Mouse (Mus musculus) lung, embryonic 14.5 days (tissue): ENCODE data around the gene Ier2. TPM values are rescaled to one million over a fixed set of nuclear protein-coding genes. Genes with fewer than 3 reads are reported as not detected.

Experiments used
- ATAC-seq: fragments of 200-750 bp; cut with Nextera tagmentation; 2 replicates; pipeline ENCODE4 v1.8.0; 2017; ENCODE audit warnings: mild to moderate bottlenecking, moderate TSS enrichment, moderate library complexity; ENCODE audit not compliant: insufficient read depth
- DNase-seq: peaks from one replicate; pipeline ENCODE4 v3.0.0-alpha.2; 2015
- H3K27ac ChIP-seq: fragments of 300-500 bp; sonication (generic); 2 replicates; pipeline ENCODE4 v1.5.1; 2014; ENCODE audit warnings: low read depth, mild to moderate bottlenecking, moderate library complexity
- H3K27me3 ChIP-seq: fragments of 300-500 bp; sonication (generic); 2 replicates; pipeline ENCODE4 v1.6.1; 2014; ENCODE audit warnings: low read length, control low read depth; ENCODE audit not compliant: insufficient read depth
- H3K36me3 ChIP-seq: fragments of 300-500 bp; sonication (generic); 2 replicates; pipeline ENCODE4 v1.6.1; 2014; ENCODE audit warnings: control low read depth; ENCODE audit not compliant: insufficient read depth
- H3K4me1 ChIP-seq: fragments of 300-500 bp; sonication (generic); 2 replicates; pipeline ENCODE4 v1.6.1; 2014; ENCODE audit warnings: antibody characterized with exemption, control low read depth; ENCODE audit not compliant: insufficient read depth
- H3K4me2 ChIP-seq: fragments of 300-500 bp; sonication (generic); 2 replicates; pipeline ENCODE4 v1.6.1; 2014; ENCODE audit warnings: mild to moderate bottlenecking
- H3K4me3 ChIP-seq: fragments of 300-500 bp; sonication (generic); 2 replicates; pipeline ENCODE4 v1.5.1; 2014; ENCODE audit warnings: low read depth, low read length
- H3K9ac ChIP-seq: fragments of 300-500 bp; sonication (generic); 2 replicates; pipeline ENCODE4 v1.6.1; 2014
- H3K9me3 ChIP-seq: fragments of 300-500 bp; sonication (generic); 2 replicates; pipeline ENCODE4 v1.6.1; 2016; ENCODE audit warnings: low read depth, low read length, control low read depth
- CTCF ChIP-seq: IDR thresholded peaks from 2 replicates; pipeline ENCODE4 v1.5.1; 2016; ENCODE audit warnings: antibody characterized with exemption, low read depth
- WGBS: fragments of 180-500 bp; shearing (Covaris S2); extraction: QIAGEN DNeasy Blood & Tissue Kit; methylation state at CpG from one replicate; pipeline ENCODE4 v1.1.7; 2014; 5-methylcytosine and 5-hydroxymethylcytosine counted together
- polyA plus RNA-seq: library from polyadenylated mRNA; unstranded; fragments of >200 nt; fragmentation: Nextera tagmentation; extraction: Ambion mirVana; gene quantifications from 2 replicates; pipeline ENCODE4 v1.2.1, GENCODE M21; 2014

Ier2 gene
- polyA plus RNA-seq: 81.7 and 83.8 TPM in 2 replicates

DNA sequence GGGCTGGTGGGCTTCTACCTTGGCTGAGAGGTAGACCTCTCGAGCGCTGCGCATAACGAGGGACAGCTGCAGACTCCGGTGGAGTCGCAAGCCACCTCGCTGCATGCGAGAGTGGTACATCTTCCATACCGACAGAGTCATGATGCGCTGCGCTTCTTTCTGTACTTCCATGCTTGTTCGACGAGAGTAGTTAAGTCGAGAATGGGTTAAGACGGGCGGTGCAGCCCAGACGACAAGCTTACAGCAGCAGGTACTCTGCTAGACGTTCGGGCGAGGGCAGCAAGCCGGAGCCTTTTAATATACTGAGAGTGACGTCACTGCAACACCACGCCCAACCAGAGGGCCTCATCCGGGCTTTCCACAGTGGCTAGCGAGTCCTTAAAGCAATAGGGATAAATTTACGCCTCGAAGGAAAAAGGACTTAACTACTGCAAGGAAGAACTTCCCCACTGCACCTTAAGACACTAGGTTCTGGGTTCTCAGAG is at the start of gene Ier2:
Gene Ier2, minus strand, starts transcription at position 272 of the 485 bp plus-strand sequence.
- Histone ChIP-seq H3K4me2 (peak within 1 kb of the TSS; percentile 89), H3K4me1 (peaks cover 19% of the 10 kb centered on the region), H3K27ac (peak within 1 kb of the TSS; percentile 97), H3K9ac (peak within 1 kb of the TSS; percentile 93), H3K9me3 (no peaks in the 10 kb centered on the region), H3K36me3 (no peaks in the 10 kb centered on the region), H3K27me3 (no peaks in the 10 kb centered on the region), H3K4me3 (peak within 1 kb of the TSS; percentile 86)
- WGBS: under 1% methylated on average over 27 of the region's 27 CpGs
- peak; percentile 99 for DNase-seq
- ATAC-seq: peak; percentile 67
- TF ChIP-seq CTCF: no peak

DNA sequence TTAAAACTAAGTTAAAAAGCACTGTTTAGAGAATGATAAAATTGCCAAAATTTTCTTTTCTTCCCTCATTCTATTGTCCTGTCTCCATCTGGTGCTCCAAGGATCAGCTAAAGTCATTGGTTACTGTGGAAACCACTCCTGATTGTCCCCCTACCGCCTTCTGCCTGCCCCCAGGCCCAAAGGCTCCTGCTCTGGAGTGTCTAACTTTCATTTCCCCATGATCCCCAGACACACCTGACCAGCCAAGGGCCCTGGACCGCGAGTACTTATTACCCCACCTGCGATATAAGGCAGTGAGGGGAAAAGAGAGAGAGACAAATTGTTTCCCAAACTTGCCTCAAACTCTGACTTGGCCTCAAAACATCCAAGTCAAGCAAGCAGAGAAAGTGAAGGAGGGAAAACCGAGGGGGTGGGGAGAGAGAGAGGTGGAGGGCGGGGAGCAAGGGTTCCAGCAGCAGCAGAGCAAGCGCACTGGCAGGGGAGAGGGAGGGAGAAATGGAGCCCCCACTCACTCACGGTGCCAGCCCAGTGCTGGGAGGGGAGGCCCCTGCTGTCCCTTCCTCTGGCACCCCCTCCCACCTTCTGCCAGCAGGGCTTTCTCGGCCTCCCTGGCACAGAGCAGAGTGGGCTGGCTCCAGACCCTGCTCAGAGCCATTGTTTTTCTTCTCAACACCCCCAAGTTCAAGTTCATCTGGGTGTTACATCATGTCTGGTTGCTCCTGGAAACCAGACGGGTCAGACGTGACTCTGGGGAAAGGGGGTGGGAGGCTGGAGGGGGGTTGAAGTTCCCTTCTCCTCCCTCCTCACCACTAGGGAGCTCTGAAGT is 49.5 kb upstream of the Ier2 start:
- ATAC-seq (peak; percentile 91), DNase-seq (peak; percentile 92)
- Histone ChIP-seq H3K4me3 (no peak overlapping the region), H3K4me1 (peaks cover 47% of the 10 kb centered on the region), H3K9me3 (no peaks in the 10 kb centered on the region), H3K27ac (peak overlapping the region; percentile 95), H3K36me3 (peaks cover 46% of the 10 kb centered on the region), H3K4me2 (peak overlapping the region; percentile 52), H3K27me3 (peaks cover 17% of the 10 kb centered on the region), H3K9ac (peak overlapping the region; percentile 41)
- TF ChIP-seq CTCF: peak; percentile 49
- WGBS: 13% methylated on average over 10 of the region's 11 CpGs

DNA sequence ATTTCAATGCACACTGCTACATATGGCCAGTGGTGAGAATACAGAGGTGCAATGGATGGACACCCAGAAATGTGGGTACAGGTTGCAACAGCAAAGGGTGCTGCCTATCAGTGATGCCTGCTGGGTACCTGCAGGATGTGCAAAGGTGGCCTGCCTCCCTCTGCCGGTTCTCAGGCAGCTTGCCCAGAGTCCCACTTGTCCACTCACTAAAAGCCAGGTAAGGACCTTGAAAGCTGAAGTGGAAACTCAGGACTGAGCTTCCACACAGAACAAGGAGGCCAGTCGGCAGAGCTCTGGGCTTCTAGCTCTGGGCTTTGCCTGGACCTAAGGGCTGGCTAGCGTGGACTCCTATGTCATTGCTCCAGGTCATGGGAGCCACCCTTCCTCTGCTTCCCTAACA is 48.7 kb upstream of the Ier2 start:
- ATAC-seq (no peak), DNase-seq (no peak)
- WGBS: 33% methylated on average over 3 of the region's 3 CpGs
- no peak overlapping the region for H3K4me3 ChIP-seq
- H3K9ac ChIP-seq: peak overlapping the region; percentile 41; the same call in 1 of the 2 replicates
- H3K4me2 ChIP-seq: peak overlapping the region; percentile 52; the same call in 1 of the 2 replicates
- H3K4me1 ChIP-seq: peaks cover 53% of the 10 kb centered on the region
- peak; percentile 20 for TF ChIP-seq CTCF
- peaks cover 45% of the 10 kb centered on the region for H3K36me3 ChIP-seq
- no peaks in the 10 kb centered on the region for H3K9me3 ChIP-seq
- H3K27ac ChIP-seq: peak overlapping the region; percentile 95
- peaks cover 25% of the 10 kb centered on the region for H3K27me3 ChIP-seq

DNA sequence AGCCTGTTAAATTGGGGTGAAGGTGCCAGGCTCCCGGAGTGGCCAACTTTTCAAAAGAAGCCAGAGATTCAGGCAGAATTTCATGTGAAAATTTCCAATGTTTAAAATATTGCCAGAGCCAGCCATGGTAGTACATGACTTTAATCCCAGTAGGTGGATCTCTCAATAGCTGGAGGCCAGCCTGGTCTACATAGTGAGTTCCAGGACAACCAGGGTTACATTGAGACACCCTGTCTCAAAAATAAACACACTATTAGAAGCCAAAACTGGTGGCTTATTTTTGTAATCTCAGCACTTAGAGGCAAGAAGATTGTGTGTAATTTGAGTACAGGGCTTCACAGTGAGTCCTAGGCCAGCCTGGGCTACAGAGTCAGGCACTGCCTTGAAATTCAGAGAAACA is 47.3 kb upstream of the Ier2 start:
- H3K4me2 ChIP-seq: no peak overlapping the region
- WGBS: 92% methylated on average over 1 of the region's 1 CpGs
- peaks cover 38% of the 10 kb centered on the region for H3K36me3 ChIP-seq
- peaks cover 31% of the 10 kb centered on the region for H3K27me3 ChIP-seq
- ATAC-seq (no peak), DNase-seq (no peak)
- H3K27ac ChIP-seq: no peak overlapping the region
- H3K4me1 ChIP-seq: peaks cover 57% of the 10 kb centered on the region
- H3K9ac ChIP-seq: no peak overlapping the region
- no peak overlapping the region for H3K4me3 ChIP-seq
- no peaks in the 10 kb centered on the region for H3K9me3 ChIP-seq
- TF ChIP-seq CTCF: no peak

DNA sequence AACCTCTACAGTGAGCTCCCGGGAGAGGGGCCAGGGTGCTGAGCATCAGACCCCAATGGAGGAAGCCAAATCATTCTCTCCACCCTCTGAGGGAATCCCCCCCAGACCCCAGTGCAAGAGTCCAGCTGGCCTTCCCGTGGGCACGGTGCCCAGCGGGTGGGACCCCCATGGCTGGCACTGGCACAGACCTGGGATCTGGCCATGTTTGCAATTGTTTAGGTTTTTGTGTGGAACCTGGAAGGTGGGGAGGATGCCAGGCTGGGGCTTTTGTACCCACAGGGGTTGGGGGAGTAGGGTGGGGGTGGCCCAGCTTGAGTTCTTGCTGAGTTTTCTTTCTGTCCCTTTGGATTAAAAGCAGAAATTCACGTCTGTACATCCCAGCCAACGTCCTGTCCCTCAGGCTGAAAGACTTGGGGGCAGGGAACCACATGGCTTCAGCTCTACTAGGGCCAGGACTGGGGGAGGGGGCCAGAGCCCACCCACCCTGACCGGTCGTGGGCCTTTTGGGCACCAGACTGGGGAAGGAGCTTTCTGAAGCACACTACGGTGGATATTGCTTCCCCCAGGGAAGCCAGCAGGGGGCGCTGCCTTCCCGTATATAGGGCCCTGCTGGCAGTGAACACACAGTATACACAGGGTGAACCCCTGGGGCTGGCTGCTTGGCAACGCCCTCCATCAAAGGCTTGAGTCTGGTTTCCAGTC is 46.3 kb upstream of the Ier2 start:
- H3K27me3 ChIP-seq: peaks cover 41% of the 10 kb centered on the region
- ATAC-seq: peak; percentile 48
- H3K4me2 ChIP-seq: peak overlapping the region; percentile 23; the same call in 1 of the 2 replicates
- H3K27ac ChIP-seq: peak overlapping the region; percentile 36; the same call in 1 of the 2 replicates
- TF ChIP-seq CTCF: peak; percentile 97
- peak; percentile 96 for DNase-seq
- no peaks in the 10 kb centered on the region for H3K9me3 ChIP-seq
- 18% methylated on average over 12 of the region's 12 CpGs for WGBS
- peak overlapping the region; percentile 16; the same call in 1 of the 2 replicates for H3K9ac ChIP-seq
- no peak overlapping the region; the same call in 1 of the 2 replicates for H3K4me3 ChIP-seq
- peaks cover 49% of the 10 kb centered on the region for H3K4me1 ChIP-seq
- H3K36me3 ChIP-seq: peaks cover 36% of the 10 kb centered on the region

DNA sequence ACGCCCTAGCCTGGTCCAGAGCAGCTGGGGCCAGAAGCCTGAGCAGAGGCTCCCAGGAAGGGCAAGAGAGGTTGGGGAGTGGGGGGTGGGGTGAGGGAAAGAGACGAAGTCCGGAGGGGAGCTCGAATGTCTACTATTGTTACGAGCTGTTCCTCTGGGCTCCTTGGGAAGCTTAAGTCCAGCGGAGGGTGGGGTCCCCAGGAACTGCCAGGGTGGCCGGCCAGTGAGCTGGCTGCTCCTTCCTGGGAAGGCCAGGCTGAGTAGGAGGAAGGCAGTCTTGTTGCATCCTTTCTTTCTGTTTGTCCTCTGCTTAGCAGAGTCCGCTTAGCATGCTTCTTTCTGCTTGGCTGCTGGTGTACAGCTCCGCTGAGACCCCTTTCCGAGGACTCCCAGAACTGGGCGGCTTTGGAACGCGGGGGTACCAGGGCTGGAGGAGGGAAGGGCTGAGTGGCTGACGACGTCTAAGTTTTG is 45.5 kb upstream of the Ier2 start:
- 30% methylated on average over 15 of the region's 15 CpGs for WGBS
- Histone ChIP-seq H3K9me3 (no peaks in the 10 kb centered on the region), H3K27ac (peak overlapping the region; percentile 59), H3K27me3 (peaks cover 49% of the 10 kb centered on the region), H3K9ac (0 out of 2 replicates have a peak overlapping the region, but pooled peaks have one; percentile 45), H3K4me1 (peaks cover 40% of the 10 kb centered on the region), H3K36me3 (peaks cover 34% of the 10 kb centered on the region), H3K4me3 (peak overlapping the region; percentile 30), H3K4me2 (peak overlapping the region; percentile 60)
- no peak for ATAC-seq
- DNase-seq: peak; percentile 4
- no peak for TF ChIP-seq CTCF
